Mouse (Mus musculus): ENCODE results near the gene Ovch2.

DNA sequence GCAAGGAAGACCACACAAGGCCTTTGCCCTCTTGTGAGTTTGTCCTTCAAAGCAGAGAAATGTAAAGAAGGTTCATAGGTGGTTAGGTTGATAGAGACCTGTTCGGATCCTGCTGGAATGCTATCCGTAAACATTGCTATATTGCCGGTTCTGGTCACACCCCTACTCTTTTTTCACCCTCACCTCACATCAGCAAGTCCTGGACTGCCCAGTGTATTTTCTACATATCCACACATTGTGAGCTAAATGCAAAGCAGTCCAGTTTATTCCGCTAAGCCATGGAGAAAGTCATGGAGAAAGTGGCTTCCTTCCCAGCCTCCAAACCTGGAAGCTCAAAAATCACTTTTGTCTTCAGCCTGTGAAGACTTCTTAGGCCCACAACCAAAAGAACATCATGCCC is 51.3 kb downstream of the Ovch2 start:
- TF ChIP-seq CTCF (IDR thresholded peaks at IDR 0.05; ENCODE audit: low read depth): no peak
- TF ChIP-seq EP300 (optimal IDR thresholded peaks at IDR 0.05): no peak

All from stomach, postnatal 0 days (tissue).